33 mouse cellular contexts compared by ENCODE assay signal in genomic region chr4:83401712-83402111, GRCm38 (mm10).
"Had no signal": no experiment of that assay in that cellular context is flagged by ENCODE, and none has a peak within 500 bp of the region (broad histone marks: within the 10 kb centered on the region; RNA-seq: fewer than 3 reads in every experiment).

No protein-coding gene starts in this region.

- H3K9me3 ChIP-seq: heart, embryonic 15.5 days; hindbrain, embryonic 15.5 days; intestine, embryonic 15.5 days; kidney, embryonic 15.5 days had no signal

- H3K36me3 ChIP-seq: heart, embryonic 13.5 days; heart, embryonic 15.5 days; hindbrain, embryonic 10.5 days; hindbrain, embryonic 12.5 days; hindbrain, embryonic 13.5 days; hindbrain, embryonic 15.5 days; intestine, embryonic 15.5 days; kidney, embryonic 15.5 days had no signal

- H3K27me3 ChIP-seq: heart, embryonic 13.5 days; heart, embryonic 15.5 days; hindbrain, embryonic 12.5 days; hindbrain, embryonic 13.5 days; hindbrain, embryonic 15.5 days; intestine, embryonic 15.5 days; kidney, embryonic 15.5 days had no signal

- H3K4me1 ChIP-seq: heart, embryonic 13.5 days; heart, embryonic 15.5 days; hindbrain, embryonic 12.5 days; hindbrain, embryonic 13.5 days; hindbrain, embryonic 15.5 days; intestine, embryonic 15.5 days; kidney, embryonic 15.5 days had no signal

- DNase-seq: heart, postnatal 10 days; heart, postnatal 14 days; heart, postnatal 36 days; heart, postnatal 4 days; kidney, adult 18-20 months; kidney, adult 2 months; kidney, adult 8-10 months; kidney, adult 9 months; kidney, postnatal 10 days; kidney, postnatal 14 days; kidney, postnatal 25 days; kidney, postnatal 36 days; kidney, postnatal 4 days; layer of hippocampus, adult 9-11 months; layer of hippocampus, postnatal 36 days had no signal

- H3K4me2 ChIP-seq: heart, embryonic 11.5 days; heart, embryonic 13.5 days; heart, embryonic 15.5 days; hindbrain, embryonic 12.5 days; hindbrain, embryonic 13.5 days; hindbrain, embryonic 14.5 days; hindbrain, embryonic 15.5 days; intestine, embryonic 15.5 days; kidney, embryonic 15.5 days had no signal

- ATAC-seq: hindbrain, embryonic 16.5 days; hindbrain, postnatal 0 days; inflammation-experienced regulatory T-cells, adult 6 months; intestine, embryonic 15.5 days; intestine, embryonic 16.5 days; intestine, postnatal 0 days had no signal

- H3K9ac ChIP-seq: heart, embryonic 13.5 days; heart, embryonic 15.5 days; hindbrain, embryonic 12.5 days; hindbrain, embryonic 13.5 days; hindbrain, embryonic 14.5 days; hindbrain, embryonic 15.5 days; intestine, embryonic 15.5 days; kidney, embryonic 15.5 days had no signal

- H3K27ac ChIP-seq: heart, embryonic 13.5 days; heart, embryonic 15.5 days; hindbrain, embryonic 10.5 days; hindbrain, embryonic 12.5 days; hindbrain, embryonic 13.5 days; hindbrain, embryonic 14.5 days; hindbrain, embryonic 15.5 days; hindbrain, postnatal 0 days; intestine, embryonic 15.5 days; kidney, embryonic 15.5 days; kidney, postnatal 0 days; layer of hippocampus, adult 2 months; left cerebral cortex, adult 2 months had no signal

- H3K4me3 ChIP-seq: heart, embryonic 13.5 days; heart, embryonic 15.5 days; hindbrain, embryonic 10.5 days; hindbrain, embryonic 12.5 days; hindbrain, embryonic 13.5 days; hindbrain, embryonic 15.5 days; intestine, embryonic 15.5 days; kidney, embryonic 15.5 days; layer of hippocampus, adult 2 months; left cerebral cortex, adult 2 months had no signal
